Mouse (Mus musculus): ENCODE measurements around the gene Tatdn3.
A peak's percentile ranks its signal among the peaks of the same experiment; 100 is the strongest.

Tatdn3 gene

DNA sequence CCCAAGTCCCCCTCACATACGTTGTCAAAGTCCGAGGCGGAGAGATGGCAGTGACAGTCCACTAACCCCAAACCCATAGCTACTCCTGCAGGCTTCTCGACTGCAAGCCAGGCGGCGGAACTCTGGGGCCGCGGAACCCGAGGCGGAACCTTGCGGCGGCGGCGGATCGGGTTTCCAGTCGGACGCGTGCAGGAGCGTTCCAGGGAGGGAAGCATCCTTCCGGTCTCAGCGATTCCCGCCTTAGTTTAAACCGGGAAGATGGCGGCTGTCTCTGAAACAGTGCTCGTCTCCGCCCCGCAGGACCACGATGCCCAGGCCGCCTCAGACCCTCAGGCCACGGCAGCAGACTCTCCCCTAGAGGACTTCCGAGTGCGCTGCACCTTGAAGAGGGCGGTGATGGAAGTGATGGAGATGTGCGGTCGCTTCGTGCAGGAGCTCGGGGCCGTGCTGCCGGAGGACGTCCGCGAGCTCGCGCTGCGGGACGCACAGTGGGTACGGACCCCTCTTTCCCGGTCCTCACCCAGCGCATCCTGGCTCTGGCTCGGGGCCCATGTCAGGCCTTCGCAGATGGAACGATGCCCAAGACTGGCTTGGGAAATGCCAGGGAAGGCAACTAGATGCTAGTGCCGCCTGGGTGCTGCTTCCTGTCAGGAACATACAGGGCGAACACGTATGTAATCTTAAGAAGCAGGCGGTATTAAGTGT is at the start of gene Tatdn3, which contains the start of gene Nsl1:
Gene Tatdn3, minus strand, starts transcription at position 152 of the 705 bp plus-strand sequence.
Gene Nsl1, plus strand, starts transcription at position 232 of the 705 bp plus-strand sequence.
- peak; percentile 86 for DNase-seq (ENCODE audit: low read depth, low spot score)

DNA sequence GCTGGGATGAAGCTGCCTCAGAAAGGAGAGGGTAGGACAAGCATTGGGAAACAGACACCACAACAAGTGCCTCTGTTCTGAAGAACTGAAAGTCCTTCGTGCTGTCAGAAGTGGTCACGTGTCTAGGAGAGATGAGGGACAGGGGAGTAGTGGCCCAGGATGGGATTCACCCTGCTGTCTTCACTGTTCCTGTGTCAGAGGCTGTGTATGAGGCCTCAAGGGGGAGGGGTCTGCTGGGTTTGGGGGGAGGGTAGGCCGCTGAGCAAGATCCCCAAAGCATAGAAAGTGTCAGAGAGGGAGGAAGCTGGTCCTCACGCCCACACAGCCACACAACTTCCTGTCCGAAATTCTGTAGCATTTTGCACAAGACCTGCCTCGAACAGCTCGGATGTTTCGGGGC is 48.4 kb upstream of the Tatdn3 start:
- no peak for DNase-seq (ENCODE audit: low read depth, low spot score)

DNA sequence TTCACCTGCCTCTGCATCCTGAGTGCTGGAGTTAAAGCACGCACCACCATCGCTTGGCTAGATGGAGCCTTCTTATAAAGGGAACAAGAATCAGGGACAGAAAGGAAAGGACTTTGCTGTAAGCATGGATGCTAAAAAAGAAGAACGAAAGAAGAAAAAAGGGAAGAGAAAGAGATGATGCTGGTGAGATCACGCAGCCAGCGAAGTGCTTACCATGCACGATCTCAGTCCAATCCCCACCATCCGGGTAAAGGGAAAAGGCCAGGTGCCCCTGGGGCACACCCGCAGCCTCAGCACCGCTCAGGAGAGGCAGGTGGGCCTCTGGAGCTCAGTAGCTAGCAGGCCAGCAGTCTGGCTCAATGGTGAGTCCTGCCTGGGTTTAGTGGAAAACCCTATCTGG is 47.2 kb upstream of the Tatdn3 start:
- DNase-seq (ENCODE audit: low read depth, low spot score) = no peak

DNA sequence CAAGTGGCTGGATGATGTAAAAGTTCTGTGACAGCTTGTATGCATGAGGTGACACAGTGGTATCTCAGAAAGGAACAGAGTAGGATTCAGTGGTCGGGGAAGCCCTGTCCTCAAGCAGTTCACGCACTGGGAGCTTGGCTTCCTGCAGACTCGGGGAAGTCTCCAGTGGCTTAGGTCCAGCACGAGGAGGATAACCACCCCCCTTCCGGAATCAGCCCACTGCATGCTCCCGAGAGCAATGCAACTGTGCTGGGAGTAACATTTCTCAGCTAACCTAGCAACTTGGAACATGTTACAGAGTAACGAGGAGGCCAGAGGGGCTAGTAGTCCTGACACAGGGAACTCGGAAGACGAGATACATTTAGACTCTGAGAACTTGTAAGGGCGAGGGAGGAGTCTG is 44.6 kb upstream of the Tatdn3 start:
- no peak for DNase-seq (ENCODE audit: low read depth, low spot score)

DNA sequence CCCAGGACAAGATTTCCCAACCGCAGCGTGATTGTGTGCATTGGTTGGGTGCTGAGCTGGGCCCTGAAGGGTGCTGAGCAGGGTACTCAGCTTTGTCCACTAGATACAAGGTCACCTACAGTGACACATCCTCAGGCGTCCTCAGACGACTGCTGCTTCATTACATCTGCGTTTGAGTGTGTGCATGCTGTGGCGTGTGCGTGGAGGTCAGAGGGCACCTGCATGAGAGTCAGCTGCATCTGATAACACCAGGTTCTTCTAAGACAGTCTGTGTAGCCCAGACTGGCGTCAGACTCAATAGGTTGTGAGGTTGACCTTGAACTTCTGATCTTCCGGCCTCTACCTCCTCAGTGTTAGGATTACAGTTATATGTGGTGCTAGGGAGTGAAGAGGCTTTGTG is 42.5 kb upstream of the Tatdn3 start:
- no peak for DNase-seq (ENCODE audit: low read depth, low spot score)

DNA sequence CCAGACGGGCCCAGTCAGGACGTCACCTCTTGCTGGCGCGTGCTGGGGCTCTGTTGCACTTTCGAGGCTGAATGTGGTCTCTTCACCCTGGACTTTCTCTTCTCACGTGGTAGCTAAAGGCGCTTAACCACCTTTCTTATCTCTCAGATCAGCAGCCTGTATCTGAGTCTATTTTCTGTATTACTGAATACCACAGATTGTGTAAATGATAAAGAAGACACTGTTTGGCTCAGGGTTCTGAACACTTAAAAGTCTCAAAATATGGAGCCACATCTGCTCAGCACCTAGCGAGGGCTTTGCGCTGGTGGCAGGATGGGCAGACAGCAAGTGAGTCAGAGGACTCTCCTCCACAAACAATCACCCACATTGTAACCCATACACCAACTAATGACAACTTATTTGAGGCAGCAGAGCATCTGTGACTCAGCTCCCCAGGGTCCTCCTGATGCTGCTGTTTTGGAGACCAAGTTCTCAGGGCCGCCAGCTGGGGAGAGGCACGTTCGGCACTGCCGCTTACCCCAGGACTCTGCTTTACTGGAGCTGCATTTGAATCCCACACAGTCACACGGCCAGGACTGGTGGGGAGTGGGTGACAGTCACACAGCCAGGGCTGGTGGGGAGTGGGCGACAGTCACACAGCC is 40.1 kb upstream of the Tatdn3 start:
- DNase-seq (ENCODE audit: low read depth, low spot score) = peak; percentile 46

DNA sequence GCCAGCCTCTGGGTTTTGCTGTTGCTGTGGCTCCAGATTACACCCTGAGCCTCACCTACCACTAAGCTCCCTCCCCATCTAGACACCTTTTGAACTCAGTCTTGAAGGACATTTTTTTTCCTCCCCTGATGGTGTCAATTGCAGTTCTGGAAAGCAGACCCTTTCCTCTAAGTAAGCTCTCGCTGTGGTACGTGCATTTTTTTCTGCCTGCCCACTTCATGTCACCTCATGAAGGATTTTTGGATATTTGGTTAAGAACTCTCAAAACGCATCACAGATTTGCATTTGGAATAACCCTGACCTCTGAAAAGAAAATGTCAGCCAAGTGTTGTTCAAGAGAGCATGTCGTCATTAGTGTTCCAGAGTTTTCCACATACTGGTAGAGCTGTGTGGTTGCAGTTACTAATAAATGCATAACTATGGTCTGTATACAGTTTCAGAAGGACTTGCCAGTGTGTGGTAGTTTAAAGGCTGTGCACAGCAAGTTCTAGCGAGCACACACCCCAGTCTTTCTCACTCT is 37.1 kb upstream of the Tatdn3 start:
- DNase-seq (ENCODE audit: low read depth, low spot score) = no peak

DNA sequence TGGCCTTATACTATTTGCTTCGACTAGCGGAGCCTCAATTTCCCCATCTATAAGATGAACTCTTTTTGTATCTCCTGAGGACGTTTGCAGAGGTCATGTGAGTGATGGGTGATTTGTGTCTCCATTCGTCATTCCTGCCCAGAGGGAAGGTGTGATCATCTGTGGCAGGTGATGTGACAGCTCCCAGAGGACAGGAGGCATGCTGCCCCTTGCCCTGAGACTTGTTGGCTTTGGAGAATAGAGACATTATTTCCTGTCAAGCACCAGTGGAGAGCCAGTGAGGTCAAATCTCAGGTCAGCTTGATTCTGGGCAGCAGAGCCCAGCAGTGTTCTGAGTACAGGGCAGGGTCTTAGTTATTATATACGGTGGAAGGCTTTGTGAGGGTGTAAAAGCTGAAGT is 36.4 kb upstream of the Tatdn3 start:
- DNase-seq (ENCODE audit: low read depth, low spot score) = no peak

DNA sequence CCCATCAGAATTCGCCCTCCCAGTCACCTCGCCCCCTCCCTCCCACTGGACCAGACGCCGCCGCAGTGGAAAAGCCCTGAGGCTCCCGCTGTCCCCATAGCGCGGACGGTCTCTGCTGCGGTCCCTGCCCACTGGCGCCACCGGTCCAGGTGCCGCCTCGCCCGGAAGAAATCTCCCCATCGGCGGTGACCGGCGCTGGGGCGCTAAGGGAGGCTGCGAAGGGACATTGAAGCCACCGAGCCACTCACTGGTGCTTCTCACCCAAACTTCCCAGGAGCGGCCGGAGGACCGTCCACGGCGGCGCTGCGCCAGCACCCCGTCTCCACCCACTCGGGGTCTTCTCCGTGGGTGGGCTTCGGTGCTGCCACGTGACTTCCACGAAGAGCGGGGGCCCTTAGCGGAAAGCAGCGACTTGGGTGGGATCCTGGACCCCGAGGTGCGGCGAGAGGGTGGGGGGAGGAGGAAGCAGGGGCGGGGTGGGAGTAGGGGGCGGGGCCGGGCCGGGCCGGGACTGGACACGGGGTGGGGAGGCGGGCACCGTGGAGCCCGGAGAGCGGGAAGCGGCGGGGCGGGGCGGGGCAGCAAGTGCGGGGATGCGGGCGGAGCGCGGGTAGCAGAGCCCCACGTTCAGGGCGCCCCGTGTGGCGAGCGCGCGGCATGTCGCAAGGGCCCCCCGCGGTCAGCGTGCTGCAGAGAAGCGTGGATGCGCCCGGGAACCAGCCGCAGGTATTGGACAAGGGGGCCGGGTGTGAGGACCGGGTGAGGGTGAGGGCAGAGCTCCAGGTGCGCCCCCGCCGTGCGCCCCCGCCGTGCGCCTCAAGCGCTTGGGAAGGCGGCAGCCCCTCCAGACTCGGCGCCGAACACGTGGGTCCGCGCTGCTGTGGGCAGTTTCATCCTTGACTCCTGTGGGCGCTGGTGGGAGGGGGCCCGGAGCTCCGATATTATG is 35.3 kb upstream of the Tatdn3 start, which contains the start of gene Batf3:
Gene Batf3, plus strand, starts transcription at position 46 of the 946 bp plus-strand sequence.
- DNase-seq (ENCODE audit: low read depth, low spot score) = no peak

DNA sequence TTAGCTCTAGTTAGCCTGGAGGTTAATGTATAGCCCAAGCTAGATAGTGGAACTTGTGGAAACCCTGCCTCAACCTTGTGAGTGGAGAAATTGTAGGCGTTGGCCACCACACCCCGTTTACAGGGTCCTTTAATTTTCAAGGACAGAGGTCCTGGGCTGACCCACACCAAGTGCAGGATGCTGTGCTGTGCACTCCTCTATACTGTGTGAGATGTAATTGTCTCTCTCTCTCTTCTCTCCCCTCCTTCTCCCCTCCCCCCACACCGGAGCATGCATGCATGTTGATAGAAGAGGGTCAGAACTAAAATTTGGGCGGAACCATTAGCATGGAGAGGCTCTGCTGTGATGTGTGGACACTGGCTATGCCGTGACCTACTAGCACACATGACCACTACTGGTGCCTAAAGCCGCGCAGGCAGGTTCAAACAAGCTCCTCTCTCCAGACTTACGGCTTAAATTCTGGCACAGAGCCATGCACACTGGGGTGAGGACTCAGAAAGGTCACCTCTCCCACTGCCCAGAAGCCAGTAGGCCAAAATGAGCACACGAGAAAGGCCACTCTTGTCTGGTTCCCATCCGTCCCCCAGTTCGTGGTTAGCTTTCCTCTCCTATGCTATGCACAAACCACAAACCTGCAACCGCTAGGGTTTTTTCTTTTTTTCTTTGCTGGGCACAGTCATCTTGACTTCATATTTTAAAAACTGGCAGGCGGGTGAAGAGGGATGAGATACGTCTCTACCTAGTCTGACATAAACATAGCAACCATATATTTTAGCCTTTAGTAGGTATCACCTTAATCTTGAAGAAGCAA is 34.3 kb upstream of the Tatdn3 start:
- DNase-seq (ENCODE audit: low read depth, low spot score) = peak; percentile 31

DNA sequence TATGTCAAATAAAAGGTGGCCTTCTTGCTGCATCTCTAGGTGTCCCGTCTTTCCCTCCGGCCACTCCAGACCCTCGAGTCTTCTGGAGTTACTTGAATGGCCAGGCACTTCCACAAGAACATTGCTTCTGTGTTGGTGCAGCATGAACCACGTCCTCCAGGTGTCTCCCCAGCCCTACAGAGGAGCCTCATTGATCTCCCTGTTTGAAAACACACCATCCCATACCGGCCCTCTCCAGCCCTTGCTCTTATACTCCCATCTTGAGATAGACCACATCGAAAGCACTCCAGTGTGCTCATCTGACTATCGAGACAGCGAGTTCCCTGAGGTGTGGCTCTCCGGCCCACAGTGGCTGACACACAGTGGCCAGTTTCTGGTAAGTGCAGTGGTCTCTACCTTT is 32.3 kb upstream of the Tatdn3 start:
- DNase-seq (ENCODE audit: low read depth, low spot score) = peak; percentile 50

DNA sequence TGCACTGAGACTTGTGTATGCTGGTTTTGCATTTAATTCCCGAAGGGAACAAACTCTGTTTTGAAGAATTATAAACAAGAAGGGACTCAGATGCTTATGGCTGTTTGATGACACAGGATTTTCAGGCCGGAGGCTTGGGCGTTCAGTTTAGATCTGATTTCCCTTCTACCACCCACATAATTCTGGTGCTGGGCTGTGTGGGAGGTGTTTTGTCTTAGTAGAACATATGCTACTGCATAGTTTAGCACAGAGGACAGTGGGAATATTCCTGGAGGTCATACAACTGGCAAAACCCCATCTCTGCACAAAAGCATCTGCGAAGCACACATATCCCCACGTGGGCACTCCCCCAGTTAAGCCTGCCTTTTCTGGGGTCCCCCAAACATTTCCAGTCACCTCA is 30.8 kb upstream of the Tatdn3 start:
- DNase-seq (ENCODE audit: low read depth, low spot score) = no peak

DNA sequence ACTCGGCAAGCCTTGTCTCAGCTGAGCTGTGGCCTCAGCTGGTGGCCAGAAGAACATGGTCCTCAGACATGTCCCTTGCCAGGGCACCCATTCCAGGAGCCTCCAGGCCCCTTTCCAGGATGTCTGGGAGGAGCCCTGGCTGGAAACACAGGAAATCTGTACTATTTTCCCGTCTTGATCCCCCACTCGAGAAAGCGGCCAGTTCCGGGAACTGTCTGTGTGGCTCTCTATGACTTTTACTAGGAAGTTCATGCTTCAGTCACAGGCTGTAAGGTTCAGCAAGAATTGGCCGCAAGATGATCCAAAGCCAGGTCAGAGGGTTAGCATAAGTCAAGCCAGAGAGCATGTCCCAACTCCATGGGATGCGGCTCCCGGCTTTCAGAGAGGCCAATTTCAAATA is 29.3 kb upstream of the Tatdn3 start:
- DNase-seq (ENCODE audit: low read depth, low spot score) = no peak

DNA sequence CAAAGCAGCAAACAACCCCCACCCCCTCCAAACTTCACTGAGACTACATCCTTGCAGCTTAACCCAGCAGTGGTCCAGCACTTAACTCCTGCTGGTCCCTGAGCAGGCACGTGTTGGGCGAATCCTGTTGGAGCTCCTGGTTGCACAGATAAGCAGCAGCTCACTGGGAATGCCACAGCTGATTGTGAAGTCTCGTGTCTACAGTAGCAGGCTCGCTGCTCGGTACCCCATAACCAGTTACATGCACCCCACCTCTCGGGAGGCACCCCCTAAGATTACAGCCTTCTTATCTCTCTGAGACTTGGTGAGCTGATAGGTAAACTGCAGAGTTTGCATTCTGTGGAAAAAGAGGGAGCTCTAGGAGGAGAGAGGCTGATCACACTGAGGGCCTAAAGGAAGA is 26.6 kb upstream of the Tatdn3 start:
- DNase-seq (ENCODE audit: low read depth, low spot score) = no peak

DNA sequence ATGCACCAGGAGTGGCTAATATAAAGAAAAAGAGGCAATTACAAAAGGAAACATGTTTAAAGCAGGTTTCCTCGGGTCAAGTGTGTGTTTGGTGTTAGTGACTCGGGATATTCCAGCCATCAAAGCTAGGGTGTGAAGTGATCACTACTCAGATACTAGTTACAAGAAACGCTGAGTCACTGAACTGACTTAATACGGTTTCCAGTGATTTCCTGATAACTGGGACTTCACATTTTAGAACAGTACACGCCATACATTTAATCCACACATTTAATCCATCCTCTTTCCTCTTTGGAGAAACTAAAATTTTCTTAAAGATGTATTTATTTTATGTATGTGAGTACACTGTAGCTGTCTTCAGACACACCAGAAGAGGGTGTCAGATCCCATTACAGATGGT is 25.2 kb upstream of the Tatdn3 start:
- DNase-seq (ENCODE audit: low read depth, low spot score) = no peak

DNA sequence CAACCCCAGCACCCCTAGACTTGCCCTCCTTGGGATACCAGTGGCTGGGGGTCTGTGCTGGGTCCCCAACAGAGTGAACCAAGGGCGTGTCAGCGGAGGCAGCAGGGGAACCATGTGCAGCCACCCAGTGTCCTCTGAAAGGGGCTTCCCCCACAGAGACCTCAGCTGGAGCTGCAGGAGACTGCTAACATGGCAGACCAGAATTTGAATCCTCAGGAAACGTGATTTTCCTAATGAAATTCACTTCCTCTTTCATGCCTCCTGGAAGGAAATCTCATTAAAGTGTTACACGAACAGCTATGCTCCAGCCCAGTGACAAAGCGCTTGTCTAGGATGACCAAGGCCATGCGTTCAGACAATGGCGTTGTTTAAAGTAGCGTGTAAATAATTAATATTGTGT is 24.2 kb upstream of the Tatdn3 start:
- DNase-seq (ENCODE audit: low read depth, low spot score) = no peak

DNA sequence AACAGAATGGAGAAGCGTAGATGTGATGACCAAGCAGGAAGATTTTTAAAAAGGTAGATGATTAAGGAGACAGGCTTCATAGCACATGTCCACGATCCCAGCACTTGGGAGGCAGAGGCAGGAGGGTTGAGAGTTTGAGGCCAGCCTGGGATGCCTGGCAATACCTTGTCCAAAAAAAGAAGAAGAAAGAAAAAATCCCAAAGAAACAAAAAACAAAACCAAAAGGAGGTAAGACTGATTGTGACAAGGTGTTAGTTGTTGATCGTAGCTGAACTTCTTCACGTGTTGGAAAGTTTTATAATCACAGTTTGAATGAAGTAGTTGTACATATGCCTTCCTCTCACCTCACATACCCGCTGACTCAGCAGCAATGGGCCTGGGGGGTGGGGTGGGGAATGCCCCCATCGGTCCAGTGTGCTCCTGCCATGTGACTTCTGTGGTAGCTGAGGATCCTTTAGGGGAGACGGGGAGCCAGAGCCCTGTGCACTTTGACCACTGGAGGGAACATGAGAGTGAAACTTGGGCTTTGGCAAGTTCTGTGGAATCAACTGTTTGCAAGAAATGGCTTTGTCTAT is 23.7 kb upstream of the Tatdn3 start:
- no peak for DNase-seq (ENCODE audit: low read depth, low spot score)

DNA sequence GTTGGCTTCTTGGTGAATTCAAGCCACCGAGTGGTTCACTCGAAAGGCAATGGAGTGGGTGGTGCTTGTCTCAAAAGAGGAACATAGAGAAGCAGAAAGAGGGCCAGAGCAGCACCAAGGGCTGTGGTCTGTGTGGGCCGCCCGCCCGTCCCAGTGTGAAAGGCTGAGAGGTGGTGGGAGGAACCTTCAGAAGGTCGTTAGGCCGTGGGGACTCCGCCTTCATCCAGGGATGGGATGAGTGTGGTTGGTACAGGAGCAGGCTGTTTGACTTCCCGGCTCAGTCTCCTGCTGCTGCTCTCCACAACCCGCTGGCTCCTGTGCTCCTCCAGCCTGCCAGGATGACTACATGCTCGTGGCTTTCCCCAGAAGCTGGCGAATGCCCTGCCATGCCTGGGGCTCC is 22.9 kb upstream of the Tatdn3 start:
- DNase-seq (ENCODE audit: low read depth, low spot score) = peak; percentile 47

DNA sequence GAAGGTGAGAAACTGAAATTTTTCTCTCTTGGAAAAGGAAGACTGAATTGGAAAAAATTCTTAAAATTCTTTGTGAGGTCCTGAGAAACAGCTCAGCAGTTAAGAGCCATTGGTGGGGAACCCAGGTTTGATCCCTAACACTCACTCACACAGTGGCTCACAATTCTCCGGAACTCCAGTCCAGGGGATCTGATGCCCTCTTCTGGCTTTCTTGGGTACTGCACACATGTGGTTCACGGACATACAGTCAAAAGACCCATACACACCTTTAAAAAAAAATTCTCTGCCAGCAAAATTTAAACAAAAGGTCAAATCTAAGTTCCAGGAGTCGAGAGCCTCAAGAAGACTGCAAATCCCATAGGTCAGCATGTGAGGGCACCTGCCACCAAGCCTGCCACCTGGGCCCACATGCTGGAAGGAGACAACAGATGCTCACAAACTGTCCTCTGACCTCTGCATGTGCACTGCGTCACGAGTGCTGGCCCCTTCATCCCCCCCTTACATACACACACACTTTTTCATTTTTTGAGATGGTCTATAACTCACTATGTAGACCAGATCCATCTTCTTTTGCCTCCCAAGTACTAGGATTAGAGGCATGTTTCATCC is 22.3 kb upstream of the Tatdn3 start:
- peak; percentile 61 for DNase-seq (ENCODE audit: low read depth, low spot score)

DNA sequence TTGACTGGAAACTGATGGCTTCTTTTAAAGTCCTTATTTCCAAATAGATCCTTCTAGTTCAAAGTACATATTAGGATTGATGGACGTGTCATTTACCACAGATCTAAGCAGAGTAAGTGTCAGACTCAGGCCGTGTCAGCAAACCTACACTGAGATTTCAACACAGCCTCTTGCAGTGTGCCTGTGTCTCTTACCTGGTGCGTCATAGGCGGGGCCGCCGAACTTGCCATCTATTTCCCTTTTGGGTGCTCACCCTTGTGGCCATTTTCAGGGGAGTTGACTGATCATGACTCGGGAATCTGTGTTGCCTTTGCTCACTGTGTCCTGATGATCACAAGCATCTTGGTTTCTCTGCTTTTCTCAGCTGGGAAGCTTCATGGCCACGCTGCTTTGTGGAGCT is 20.5 kb upstream of the Tatdn3 start:
- DNase-seq (ENCODE audit: low read depth, low spot score) = no peak

Measured in 3T3-L1 (cell line).